Mouse (Mus musculus): ENCODE results near the gene Hspa4. TPM values are rescaled to one million over a fixed set of nuclear protein-coding genes. Genes with fewer than 3 reads are reported as not detected.
"Not testable (repeated sequence)": the region's sequence is repeated elsewhere in the genome, so short reads cannot be mapped to it uniquely, and the experiment has no call there.

Gene Hspa4
- polyA plus RNA-seq, 1 experiment from 2014 or later = 112 TPM

GRCm38 (mm10) chr11:53332076-53332680 is 31.9 kb upstream of the Hspa4 start:
- DNase-seq (ENCODE audit: low spot score) (no peak), ATAC-seq (ENCODE audit: low FRiP score) (no peak)
- 89% methylated on average over 14 of the region's 14 CpGs for WGBS
- Histone ChIP-seq H3K4me1 (replicated peaks; ENCODE audit: control insufficient read depth, insufficient read depth, low read length) (no peaks in the 10 kb centered on the region), H3K4me2 (replicated peaks; ENCODE audit: low read depth, low read length) (no peak overlapping the region), H3K27me3 (ENCODE audit: control insufficient read depth, insufficient read depth, low read length) (no peaks in the 10 kb centered on the region), H3K9me3 (ENCODE audit: control insufficient read depth, low read length) (no peaks in the 10 kb centered on the region), H3K27ac (ENCODE audit: low read depth, low read length) (no peak overlapping the region), H3K9ac (ENCODE audit: low read depth, low read length) (no peak overlapping the region), H3K36me3 (ENCODE audit: control insufficient read depth, insufficient read depth, low read length) (no peaks in the 10 kb centered on the region; the same call in 1 of the 2 replicates), H3K4me3 (ENCODE audit: low read depth, low read length) (no peak overlapping the region)

GRCm38 (mm10) chr11:53331121-53331520 is 30.9 kb upstream of the Hspa4 start:
- no peak overlapping the region for H3K9ac ChIP-seq (ENCODE audit: low read depth, low read length)
- H3K9me3 ChIP-seq (ENCODE audit: control insufficient read depth, low read length) = no peaks in the 10 kb centered on the region
- WGBS = 94% methylated on average over 6 of the region's 6 CpGs
- H3K36me3 ChIP-seq (ENCODE audit: control insufficient read depth, insufficient read depth, low read length) = no peaks in the 10 kb centered on the region; the same call in 1 of the 2 replicates
- no peak overlapping the region for H3K4me3 ChIP-seq (ENCODE audit: low read depth, low read length)
- no peaks in the 10 kb centered on the region for H3K27me3 ChIP-seq (ENCODE audit: control insufficient read depth, insufficient read depth, low read length)
- ATAC-seq (ENCODE audit: low FRiP score) = no peak
- no peaks in the 10 kb centered on the region for H3K4me1 ChIP-seq (replicated peaks; ENCODE audit: control insufficient read depth, insufficient read depth, low read length)
- no peak overlapping the region for H3K27ac ChIP-seq (ENCODE audit: low read depth, low read length)
- no peak overlapping the region for H3K4me2 ChIP-seq (replicated peaks; ENCODE audit: low read depth, low read length)
- DNase-seq (ENCODE audit: low spot score) = no peak

- Histone ChIP-seq H3K4me3 (ENCODE audit: low read depth, low read length) (no peak overlapping the region), H3K9me3 (ENCODE audit: control insufficient read depth, low read length) (no peaks in the 10 kb centered on the region), H3K27ac (ENCODE audit: low read depth, low read length) (no peak overlapping the region), H3K4me2 (replicated peaks; ENCODE audit: low read depth, low read length) (no peak overlapping the region), H3K9ac (ENCODE audit: low read depth, low read length) (no peak overlapping the region), H3K27me3 (ENCODE audit: control insufficient read depth, insufficient read depth, low read length) (no peaks in the 10 kb centered on the region), H3K36me3 (ENCODE audit: control insufficient read depth, insufficient read depth, low read length) (no peaks in the 10 kb centered on the region; the same call in 1 of the 2 replicates), H3K4me1 (replicated peaks; ENCODE audit: control insufficient read depth, insufficient read depth, low read length) (no peaks in the 10 kb centered on the region)
- no peak for DNase-seq (ENCODE audit: low spot score)
- WGBS = 93% methylated on average over 7 of the region's 7 CpGs
- ATAC-seq (ENCODE audit: low FRiP score) = no peak
Measured at GRCm38 (mm10) chr11:53330325-53330724, 30.1 kb upstream of the Hspa4 start.

- Histone ChIP-seq H3K4me2 (replicated peaks; ENCODE audit: low read depth, low read length) (peak within 1 kb of the TSS; percentile 69), H3K9me3 (ENCODE audit: control insufficient read depth, low read length) (no peaks in the 10 kb centered on the region), H3K4me1 (replicated peaks; ENCODE audit: control insufficient read depth, insufficient read depth, low read length) (no peaks in the 10 kb centered on the region), H3K36me3 (ENCODE audit: control insufficient read depth, insufficient read depth, low read length) (no peaks in the 10 kb centered on the region; the same call in 1 of the 2 replicates), H3K27ac (ENCODE audit: low read depth, low read length) (no peak within 1 kb of the TSS; the same call in 1 of the 2 replicates), H3K4me3 (ENCODE audit: low read depth, low read length) (peak within 1 kb of the TSS; percentile 55), H3K9ac (ENCODE audit: low read depth, low read length) (peak within 1 kb of the TSS; percentile 51), H3K27me3 (ENCODE audit: control insufficient read depth, insufficient read depth, low read length) (no peaks in the 10 kb centered on the region)
- DNase-seq (ENCODE audit: low spot score) (peak; percentile 92), ATAC-seq (ENCODE audit: low FRiP score) (peak; percentile 90)
- under 1% methylated on average over 21 of the region's 21 CpGs for WGBS
Measured at GRCm38 (mm10) chr11:53324512-53324968, 24.3 kb upstream of the Hspa4 start, which contains the start of gene Zcchc10. Gene Zcchc10 (plus strand): TSS chr11:53324679.

GRCm38 (mm10) chr11:53319867-53320266 is 19.6 kb upstream of the Hspa4 start:
- H3K9me3 ChIP-seq (ENCODE audit: control insufficient read depth, low read length); H3K4me2 ChIP-seq (replicated peaks; ENCODE audit: low read depth, low read length); H3K36me3 ChIP-seq (ENCODE audit: control insufficient read depth, insufficient read depth, low read length); ATAC-seq (ENCODE audit: low FRiP score); H3K27me3 ChIP-seq (ENCODE audit: control insufficient read depth, insufficient read depth, low read length); DNase-seq (ENCODE audit: low spot score); H3K27ac ChIP-seq (ENCODE audit: low read depth, low read length); H3K4me3 ChIP-seq (ENCODE audit: low read depth, low read length); H3K9ac ChIP-seq (ENCODE audit: low read depth, low read length); H3K4me1 ChIP-seq (replicated peaks; ENCODE audit: control insufficient read depth, insufficient read depth, low read length): not testable (repeated sequence)
- 93% methylated on average over 13 of the region's 13 CpGs for WGBS

GRCm38 (mm10) chr11:53318568-53318967 is 18.3 kb upstream of the Hspa4 start:
- H3K27ac ChIP-seq (ENCODE audit: low read depth, low read length); H3K27me3 ChIP-seq (ENCODE audit: control insufficient read depth, insufficient read depth, low read length); ATAC-seq (ENCODE audit: low FRiP score); H3K4me3 ChIP-seq (ENCODE audit: low read depth, low read length); H3K4me2 ChIP-seq (replicated peaks; ENCODE audit: low read depth, low read length); H3K36me3 ChIP-seq (ENCODE audit: control insufficient read depth, insufficient read depth, low read length); DNase-seq (ENCODE audit: low spot score); H3K9ac ChIP-seq (ENCODE audit: low read depth, low read length); H3K4me1 ChIP-seq (replicated peaks; ENCODE audit: control insufficient read depth, insufficient read depth, low read length); H3K9me3 ChIP-seq (ENCODE audit: control insufficient read depth, low read length): not testable (repeated sequence)
- WGBS = 80% methylated on average over 3 of the region's 3 CpGs

GRCm38 (mm10) chr11:53318041-53318440 is 17.8 kb upstream of the Hspa4 start:
- no peaks in the 10 kb centered on the region for H3K27me3 ChIP-seq (ENCODE audit: control insufficient read depth, insufficient read depth, low read length)
- ATAC-seq (ENCODE audit: low FRiP score) = no peak
- no peaks in the 10 kb centered on the region for H3K4me1 ChIP-seq (replicated peaks; ENCODE audit: control insufficient read depth, insufficient read depth, low read length)
- no peak overlapping the region for H3K9ac ChIP-seq (ENCODE audit: low read depth, low read length)
- no peak overlapping the region for H3K4me2 ChIP-seq (replicated peaks; ENCODE audit: low read depth, low read length)
- no peaks in the 10 kb centered on the region for H3K36me3 ChIP-seq (ENCODE audit: control insufficient read depth, insufficient read depth, low read length)
- no peak overlapping the region for H3K27ac ChIP-seq (ENCODE audit: low read depth, low read length)
- 83% methylated on average over 7 of the region's 7 CpGs for WGBS
- no peak overlapping the region for H3K4me3 ChIP-seq (ENCODE audit: low read depth, low read length)
- no peaks in the 10 kb centered on the region for H3K9me3 ChIP-seq (ENCODE audit: control insufficient read depth, low read length)
- peak; percentile 10 for DNase-seq (ENCODE audit: low spot score)

- DNase-seq (ENCODE audit: low spot score) = no peak
Measured at GRCm38 (mm10) chr11:53316996-53317395, 16.7 kb upstream of the Hspa4 start.

GRCm38 (mm10) chr11:53314770-53315173 is 14.5 kb upstream of the Hspa4 start:
- Histone ChIP-seq H3K9me3 (ENCODE audit: control insufficient read depth, low read length) (no peaks in the 10 kb centered on the region), H3K27ac (ENCODE audit: low read depth, low read length) (no peak overlapping the region), H3K27me3 (ENCODE audit: control insufficient read depth, insufficient read depth, low read length) (no peaks in the 10 kb centered on the region), H3K4me1 (replicated peaks; ENCODE audit: control insufficient read depth, insufficient read depth, low read length) (no peaks in the 10 kb centered on the region), H3K4me3 (ENCODE audit: low read depth, low read length) (no peak overlapping the region), H3K4me2 (replicated peaks; ENCODE audit: low read depth, low read length) (no peak overlapping the region), H3K9ac (ENCODE audit: low read depth, low read length) (no peak overlapping the region), H3K36me3 (ENCODE audit: control insufficient read depth, insufficient read depth, low read length) (no peaks in the 10 kb centered on the region)
- WGBS = 71% methylated on average over 1 of the region's 1 CpGs
- DNase-seq (ENCODE audit: low spot score) = no peak
- no peak for ATAC-seq (ENCODE audit: low FRiP score)

More at GRCm38 (mm10) chr11:53316996-53317395, 16.7 kb upstream of the Hspa4 start:
- no peak overlapping the region for H3K27ac ChIP-seq (ENCODE audit: low read depth, low read length)
- no peaks in the 10 kb centered on the region for H3K9me3 ChIP-seq (ENCODE audit: control insufficient read depth, low read length)
- no peaks in the 10 kb centered on the region for H3K4me1 ChIP-seq (replicated peaks; ENCODE audit: control insufficient read depth, insufficient read depth, low read length)
- no peak overlapping the region for H3K4me2 ChIP-seq (replicated peaks; ENCODE audit: low read depth, low read length)
- H3K36me3 ChIP-seq (ENCODE audit: control insufficient read depth, insufficient read depth, low read length) = no peaks in the 10 kb centered on the region
- no peak overlapping the region for H3K9ac ChIP-seq (ENCODE audit: low read depth, low read length)
- ATAC-seq (ENCODE audit: low FRiP score) = no peak
- H3K4me3 ChIP-seq (ENCODE audit: low read depth, low read length) = no peak overlapping the region
- WGBS = 57% methylated on average over 6 of the region's 6 CpGs
- no peaks in the 10 kb centered on the region for H3K27me3 ChIP-seq (ENCODE audit: control insufficient read depth, insufficient read depth, low read length)

Data from hindbrain, embryonic 11.5 days (tissue).